Mouse (Mus musculus) heart, embryonic 14.5 days (tissue): ENCODE measurements around the gene Gdf7. TPM values are rescaled to one million over a fixed set of nuclear protein-coding genes. Genes with fewer than 3 reads are reported as not detected.

ENCODE experiments used
- ATAC-seq: fragments of 200-750 bp; cut with Nextera tagmentation; 2 replicates; pipeline ENCODE4 v1.8.0; 2017; ENCODE audit warnings: low read depth, moderate TSS enrichment; ENCODE audit not compliant: insufficient number of reproducible peaks, insufficient read depth, low FRiP score
- H3K27ac ChIP-seq, 2 experiments: fragments of 200-500 bp in 1 of 2; fragments of 300-500 bp in 1 of 2; sonication (generic) in 1 of 2; replicated peaks in 1 of 2; 2 replicates each; pipeline ENCODE4 v1.5.1; 2012 to 2014; ENCODE audit warnings: low read depth in 2 of 2, low read length in 2 of 2, control low read depth in 1 of 2, mild to moderate bottlenecking in 1 of 2, mixed read lengths in 1 of 2; ENCODE audit not compliant: control insufficient read depth in 1 of 2, insufficient read depth in 1 of 2
- H3K27me3 ChIP-seq: fragments of 300-500 bp; sonication (generic); 2 replicates; pipeline ENCODE4 v1.6.1; 2014; ENCODE audit warnings: mild to moderate bottlenecking, low read length, control low read depth; ENCODE audit not compliant: control insufficient read depth, insufficient read depth
- H3K36me3 ChIP-seq: fragments of 300-500 bp; sonication (generic); 2 replicates; pipeline ENCODE4 v1.6.1; 2014; ENCODE audit warnings: mild to moderate bottlenecking, control low read depth, low read length, mixed read lengths; ENCODE audit not compliant: control insufficient read depth, insufficient read depth
- H3K4me1 ChIP-seq, 2 experiments: fragments of 200-500 bp in 1 of 2; fragments of 300-500 bp in 1 of 2; sonication (generic) in 1 of 2; 2 replicates each; pipeline ENCODE4 v1.6.1; 2012 to 2014; ENCODE audit warnings: low read length in 2 of 2, control low read depth in 1 of 2, mixed read lengths in 1 of 2; ENCODE audit not compliant: control insufficient read depth in 2 of 2, insufficient read depth in 2 of 2
- H3K4me2 ChIP-seq: fragments of 300-500 bp; sonication (generic); 2 replicates; pipeline ENCODE4 v1.6.1; 2014; ENCODE audit warnings: mild to moderate bottlenecking, low read length
- H3K4me3 ChIP-seq, 2 experiments: fragments of 200-500 bp in 1 of 2; fragments of 300-500 bp in 1 of 2; sonication (generic) in 1 of 2; 2 replicates each; pipeline ENCODE4 v1.5.1; 2012 to 2014; ENCODE audit warnings: low read length in 2 of 2, mild to moderate bottlenecking in 2 of 2, control low read depth in 1 of 2, low read depth in 1 of 2, moderate library complexity in 1 of 2; ENCODE audit not compliant: control insufficient read depth in 1 of 2, insufficient read depth in 1 of 2
- H3K9ac ChIP-seq: fragments of 300-500 bp; sonication (generic); 2 replicates; pipeline ENCODE4 v1.6.1; 2014; ENCODE audit warnings: mild to moderate bottlenecking, low read length
- H3K9me3 ChIP-seq: fragments of 300-500 bp; sonication (generic); 2 replicates; pipeline ENCODE4 v1.6.1; 2016; ENCODE audit warnings: low read length, control low read depth; ENCODE audit not compliant: control insufficient read depth
- WGBS: fragments of 180-500 bp; shearing (Covaris S2); extraction: QIAGEN DNeasy Blood & Tissue Kit; methylation state at CpG from one replicate; pipeline ENCODE4 v1.1.7; 2014; 5-methylcytosine and 5-hydroxymethylcytosine counted together
- polyA plus RNA-seq: library from polyadenylated mRNA; unstranded; fragments of >200 nt; fragmentation: Nextera tagmentation; extraction: Ambion mirVana; gene quantifications from 2 replicates; pipeline ENCODE4 v1.2.1, GENCODE M21; 2014

Gdf7 gene
- polyA plus RNA-seq, 1 experiment from 2014 or later: not detected

- Histone ChIP-seq H3K36me3 (peaks cover 40% of the 10 kb centered on the region), H3K27me3 (no peaks in the 10 kb centered on the region), H3K4me1 (peaks cover 29 to 30% of the 10 kb centered on the region in 2 experiments), H3K9me3 (no peaks in the 10 kb centered on the region), H3K4me2 (no peak overlapping the region), H3K4me3 (no peak overlapping the region), H3K9ac (no peak overlapping the region), H3K27ac (no peak overlapping the region)
- no peak for ATAC-seq
- WGBS: 94% methylated on average over 3 of the region's 3 CpGs
These were observed 41.6 kb upstream of the Gdf7 start for GRCm38 (mm10) chr12:8343381-8343780.

- ATAC-seq: no peak
- WGBS: 88% methylated on average over 6 of the region's 6 CpGs
These were observed 39.3 kb upstream of the Gdf7 start for GRCm38 (mm10) chr12:8341008-8341407.

GRCm38 (mm10) chr12:8339591-8340319 is 38.0 kb upstream of the Gdf7 start:
- no peak overlapping the region for H3K4me2 ChIP-seq
- H3K4me1 ChIP-seq: peaks cover 24 to 34% of the 10 kb centered on the region in 2 experiments
- H3K9ac ChIP-seq: peak overlapping the region; percentile 3; the same call in 1 of the 2 replicates
- H3K27me3 ChIP-seq: no peaks in the 10 kb centered on the region
- H3K9me3 ChIP-seq: no peaks in the 10 kb centered on the region
- peaks cover 66% of the 10 kb centered on the region for H3K36me3 ChIP-seq
- ATAC-seq: no peak
- H3K4me3 ChIP-seq: no peak overlapping the region
- no peak overlapping the region for H3K27ac ChIP-seq
- 48% methylated on average over 13 of the region's 13 CpGs for WGBS

More at GRCm38 (mm10) chr12:8341008-8341407, 39.3 kb upstream of the Gdf7 start:
- Histone ChIP-seq H3K27me3 (no peaks in the 10 kb centered on the region), H3K36me3 (peaks cover 59% of the 10 kb centered on the region), H3K4me3 (no peak overlapping the region), H3K9ac (no peak overlapping the region), H3K4me1 (peaks cover 34 to 36% of the 10 kb centered on the region in 2 experiments), H3K27ac (no peak overlapping the region), H3K9me3 (no peaks in the 10 kb centered on the region), H3K4me2 (no peak overlapping the region)

- ATAC-seq: no peak
- no peak overlapping the region; the same call in 1 of the 2 replicates for H3K9ac ChIP-seq
- no peaks in the 10 kb centered on the region for H3K9me3 ChIP-seq
- no peak overlapping the region for H3K4me2 ChIP-seq
- H3K27me3 ChIP-seq: no peaks in the 10 kb centered on the region
- H3K4me3 ChIP-seq: no peak overlapping the region
- peaks cover 23 to 37% of the 10 kb centered on the region in 2 experiments for H3K4me1 ChIP-seq
- peak overlapping the region; percentile 62 to 65 for H3K27ac ChIP-seq
- WGBS: 55% methylated on average over 8 of the region's 8 CpGs
- peaks cover 66% of the 10 kb centered on the region for H3K36me3 ChIP-seq
These were observed 37.2 kb upstream of the Gdf7 start for GRCm38 (mm10) chr12:8338918-8339317.

GRCm38 (mm10) chr12:8338491-8338890 is 36.7 kb upstream of the Gdf7 start:
- H3K9me3 ChIP-seq: no peaks in the 10 kb centered on the region
- 13% methylated on average over 4 of the region's 4 CpGs for WGBS
- no peak overlapping the region for H3K4me3 ChIP-seq
- no peaks in the 10 kb centered on the region for H3K27me3 ChIP-seq
- H3K27ac ChIP-seq: peak overlapping the region; percentile 62 to 65
- peaks cover 25 to 41% of the 10 kb centered on the region in 2 experiments for H3K4me1 ChIP-seq
- no peak for ATAC-seq
- H3K9ac ChIP-seq: no peak overlapping the region; the same call in 1 of the 2 replicates
- H3K36me3 ChIP-seq: peaks cover 66% of the 10 kb centered on the region
- H3K4me2 ChIP-seq: no peak overlapping the region

- no peak overlapping the region for H3K27ac ChIP-seq
- peaks cover 25 to 43% of the 10 kb centered on the region in 2 experiments for H3K4me1 ChIP-seq
- no peaks in the 10 kb centered on the region for H3K9me3 ChIP-seq
- no peaks in the 10 kb centered on the region for H3K27me3 ChIP-seq
- ATAC-seq: no peak
- 52% methylated on average over 12 of the region's 12 CpGs for WGBS
- H3K4me3 ChIP-seq: no peak overlapping the region
- no peak overlapping the region for H3K9ac ChIP-seq
- H3K4me2 ChIP-seq: no peak overlapping the region
- peaks cover 57% of the 10 kb centered on the region for H3K36me3 ChIP-seq
These were observed 35.7 kb upstream of the Gdf7 start for GRCm38 (mm10) chr12:8337286-8338060.

GRCm38 (mm10) chr12:8336601-8337285 is 35.0 kb upstream of the Gdf7 start:
- Histone ChIP-seq H3K27me3 (no peaks in the 10 kb centered on the region), H3K27ac (no peak overlapping the region), H3K4me1 (peaks cover 31 to 50% of the 10 kb centered on the region in 2 experiments), H3K9ac (no peak overlapping the region), H3K9me3 (no peaks in the 10 kb centered on the region), H3K36me3 (peaks cover 50% of the 10 kb centered on the region), H3K4me2 (no peak overlapping the region), H3K4me3 (no peak overlapping the region)
- no peak for ATAC-seq
- 89% methylated on average over 10 of the region's 10 CpGs for WGBS
